Mouse (Mus musculus) embryonic fibroblast, embryonic 13.5 days (primary cell): ENCODE measurements around the gene Defb21. TPM values are rescaled to one million over a fixed set of nuclear protein-coding genes. Genes with fewer than 3 reads are reported as not detected.

Experiments used
- H3K27ac ChIP-seq: 2 replicates; pipeline ENCODE4 v1.5.1; 2012; ENCODE audit warnings: low read length, control low read depth, inconsistent platforms; ENCODE audit not compliant: insufficient read depth
- H3K4me1 ChIP-seq: 2 replicates; pipeline ENCODE4 v1.6.1; 2011; ENCODE audit warnings: low read length; ENCODE audit not compliant: control insufficient read depth, insufficient read depth
- H3K4me3 ChIP-seq: 2 replicates; pipeline ENCODE4 v1.5.1; 2011; ENCODE audit warnings: mild to moderate bottlenecking, control low read depth, low read length; ENCODE audit not compliant: insufficient read depth
- CTCF ChIP-seq: IDR thresholded peaks from 2 replicates; pipeline ENCODE4 v1.5.1; 2011; ENCODE audit warnings: mild to moderate bottlenecking, control low read depth, low read length, moderate library complexity, borderline replicate concordance; ENCODE audit not compliant: insufficient read depth
- POLR2A ChIP-seq: IDR thresholded peaks from 2 replicates; pipeline ENCODE4 v1.6.1; 2011; ENCODE audit warnings: low read depth, mild to moderate bottlenecking, control low read depth, low read length, moderate library complexity
- polyA plus RNA-seq: library from polyadenylated mRNA; stranded (reverse); fragments of >200 nt; gene quantifications from 2 replicates; pipeline ENCODE4 v1.2.4, GENCODE M21; 2011; ENCODE audit warnings: low read depth; ENCODE audit not compliant: missing spikeins, insufficient read length

The Defb21 gene
- polyA plus RNA-seq, 1 experiment = not detected

GRCm38 (mm10) chr2:152620367-152621134 lies 48.0 kb downstream of the Defb21 start:
- Histone ChIP-seq H3K27ac (no peak overlapping the region), H3K4me3 (no peak overlapping the region), H3K4me1 (no peaks in the 10 kb centered on the region)
- no peak for TF ChIP-seq POLR2A
- no peak for TF ChIP-seq CTCF

GRCm38 (mm10) chr2:152622151-152622550 lies 49.6 kb downstream of the Defb21 start:
- TF ChIP-seq POLR2A = no peak
- H3K4me1 ChIP-seq = no peaks in the 10 kb centered on the region
- no peak overlapping the region for H3K4me3 ChIP-seq
- no peak overlapping the region for H3K27ac ChIP-seq

- H3K4me1 ChIP-seq = no peaks in the 10 kb centered on the region
- no peak within 1 kb of the TSS for H3K4me3 ChIP-seq
- H3K27ac ChIP-seq = no peak within 1 kb of the TSS
- TF ChIP-seq CTCF = no peak
- no peak for TF ChIP-seq POLR2A
Observed at GRCm38 (mm10) chr2:152622953-152623352, 50.4 kb downstream of the Defb21 start, which contains the start of gene Defb25. Defb25 (minus strand) TSS chr2:152623053.

Other genes with a start within 250 kb of the Defb21 start
- 59.0 and 79.2 TPM in 2 replicates for gene Rbck1, start 240.1 kb upstream of the Defb21 start, polyA plus RNA-seq
- gene Trib3, start 228.7 kb upstream of the Defb21 start, polyA plus RNA-seq = 49.1 and 85.1 TPM in 2 replicates
- gene Nrsn2, start 196.1 kb upstream of the Defb21 start, polyA plus RNA-seq = not detected in 2 replicates
- gene Sox12, start 174.7 kb upstream of the Defb21 start, polyA plus RNA-seq = 15.0 and 20.3 TPM in 2 replicates
- 9.7 and 17.6 TPM in 2 replicates for gene Zcchc3, start 157.7 kb upstream of the Defb21 start, polyA plus RNA-seq
- gene 6820408C15Rik, start 157.2 kb upstream of the Defb21 start, polyA plus RNA-seq = 0.30 TPM in 1 of 2 replicates, not detected in the other
- gene Defb23, start 108.1 kb upstream of the Defb21 start, polyA plus RNA-seq = not detected in 2 replicates
- gene Defb20, start 95.7 kb upstream of the Defb21 start, polyA plus RNA-seq = not detected in 2 replicates
- not detected in 2 replicates for gene Defb22, start 82.6 kb upstream of the Defb21 start, polyA plus RNA-seq
- not detected in 2 replicates for gene Defb26, start 61.1 kb upstream of the Defb21 start, polyA plus RNA-seq
- not detected in 2 replicates for gene Defb28, start 54.5 kb upstream of the Defb21 start, polyA plus RNA-seq
- not detected in 2 replicates for gene Defb29, start 32.6 kb upstream of the Defb21 start, polyA plus RNA-seq
- gene Gm17416, start 3.4 kb upstream of the Defb21 start, polyA plus RNA-seq = not detected in 2 replicates
- not detected in 2 replicates for gene Defb19, start 7.6 kb downstream of the Defb21 start, polyA plus RNA-seq
- gene Defb45, start 26.7 kb downstream of the Defb21 start, polyA plus RNA-seq = not detected in 2 replicates
- gene Defb36, start 31.6 kb downstream of the Defb21 start, polyA plus RNA-seq = not detected in 2 replicates
- 1.9 and 2.0 TPM in 2 replicates for gene Defb25, start 50.3 kb downstream of the Defb21 start, polyA plus RNA-seq
- gene Rem1, start 54.2 kb downstream of the Defb21 start, polyA plus RNA-seq = 3.9 and 4.3 TPM in 2 replicates
- 141 and 214 TPM in 2 replicates for gene H13, start 96.7 kb downstream of the Defb21 start, polyA plus RNA-seq
- 19.4 and 24.5 TPM in 2 replicates for gene Mcts2, start 114.3 kb downstream of the Defb21 start, polyA plus RNA-seq
- 49.1 and 67.7 TPM in 2 replicates for gene Id1, start 163.5 kb downstream of the Defb21 start, polyA plus RNA-seq
- 0.94 and 1.5 TPM in 2 replicates for gene Cox4i2, start 181.4 kb downstream of the Defb21 start, polyA plus RNA-seq